Mouse (Mus musculus): ENCODE data around the gene 1700012B09Rik.

The 1700012B09Rik gene

GRCm38 (mm10) chr9:14770803-14771471, at the start of gene 1700012B09Rik:
Gene 1700012B09Rik, minus strand, starts transcription at chr9:14771030.
- no peak for DNase-seq

- DNase-seq: no peak
Measured at GRCm38 (mm10) chr9:14810111-14810510, 39.3 kb upstream of the 1700012B09Rik start.

DNA sequence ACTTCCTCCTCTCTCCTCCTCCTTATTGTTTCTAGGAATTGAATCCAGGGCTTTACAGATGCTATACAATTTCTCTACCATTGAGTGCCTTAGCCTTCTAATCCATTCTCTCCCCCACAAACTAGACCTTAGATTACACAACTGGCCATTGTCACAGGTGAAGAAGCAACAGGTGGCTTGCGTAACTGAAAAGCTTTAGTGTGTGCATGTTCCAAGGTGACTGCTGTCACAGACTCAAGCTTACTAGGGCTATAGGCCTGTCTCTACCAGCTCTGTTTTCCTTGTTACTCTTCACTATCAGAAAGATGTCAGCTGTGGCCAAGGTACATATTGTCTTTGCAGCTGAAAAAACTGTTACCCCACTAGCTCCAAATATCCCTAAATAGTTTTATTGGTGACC, 36.0 kb upstream of the 1700012B09Rik start:
- DNase-seq: no peak

DNA sequence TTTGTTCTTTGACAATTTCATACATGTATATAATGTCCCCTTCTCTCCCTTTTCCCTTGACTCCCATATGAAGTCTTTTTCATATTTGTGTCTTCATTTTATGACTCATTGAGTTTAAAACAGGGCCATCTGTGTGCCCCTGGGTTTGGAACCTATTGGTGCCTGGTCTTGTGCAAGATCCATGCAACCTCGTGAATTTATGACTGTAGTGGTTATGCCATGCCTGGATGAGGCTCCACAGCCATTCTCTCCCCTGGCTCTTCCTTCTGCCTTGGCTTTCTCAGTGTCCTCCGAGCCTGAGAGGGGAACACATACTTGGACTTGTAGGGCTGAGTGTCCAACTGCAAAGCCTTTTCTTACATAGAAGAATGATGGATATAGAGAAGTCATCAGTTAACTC, 34.9 kb upstream of the 1700012B09Rik start:
- no peak for DNase-seq

- DNase-seq: no peak
Measured at GRCm38 (mm10) chr9:14787356-14787755, 16.5 kb upstream of the 1700012B09Rik start.

DNA sequence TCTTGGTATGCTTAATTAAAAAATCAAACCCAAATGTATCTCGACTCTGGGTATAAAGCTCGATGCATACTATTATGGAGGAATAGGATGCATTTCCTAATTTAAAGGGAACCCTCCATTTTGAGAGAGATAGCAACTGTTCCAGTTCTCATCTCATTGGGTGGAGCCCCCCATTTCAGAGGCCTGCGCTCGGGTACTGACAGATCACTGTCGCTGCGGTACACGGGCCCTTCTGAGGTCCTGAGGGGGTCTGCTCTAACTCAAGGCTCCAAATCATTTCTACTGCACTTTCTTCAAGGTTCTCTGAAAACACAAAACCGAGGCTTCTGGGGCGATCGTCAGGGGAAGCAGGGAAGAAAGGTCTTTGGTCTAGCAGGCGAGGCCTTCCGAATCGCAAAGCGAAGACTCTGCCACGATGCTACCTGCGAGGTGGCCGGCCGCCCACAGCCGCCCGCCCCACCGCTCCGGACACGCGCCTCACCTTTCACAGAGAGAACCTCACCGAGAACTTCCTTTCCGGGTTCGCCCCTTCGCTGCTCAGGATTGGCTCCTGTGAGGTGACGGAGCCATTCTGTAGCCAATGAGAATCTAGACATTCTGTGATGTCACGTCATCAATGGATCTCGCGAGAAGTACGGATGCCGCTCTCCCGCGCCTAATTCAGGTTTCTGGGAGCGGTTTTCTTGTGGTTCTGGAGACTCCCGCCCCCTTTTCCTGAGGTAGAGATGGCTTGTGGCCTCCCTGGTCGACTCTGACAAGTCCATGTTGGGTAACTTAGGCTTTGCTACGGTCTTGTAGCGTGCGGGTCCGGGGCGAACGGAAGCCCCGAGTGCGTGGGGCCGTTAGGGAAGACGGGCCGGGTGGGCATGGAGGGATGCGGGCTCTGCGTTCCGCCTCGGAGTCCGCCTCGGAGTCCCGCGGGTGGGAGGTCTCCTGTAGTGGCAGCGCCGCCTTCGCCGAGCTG, 13.5 kb upstream of the 1700012B09Rik start, which contains the start of the genes Mre11a and Ankrd49:
Gene Mre11a (plus strand): TSS at position 616 of the 964 bp plus-strand sequence.
Gene Ankrd49 (minus strand): TSS at position 818 of the 964 bp plus-strand sequence.
- peak; percentile 94 for DNase-seq

DNA sequence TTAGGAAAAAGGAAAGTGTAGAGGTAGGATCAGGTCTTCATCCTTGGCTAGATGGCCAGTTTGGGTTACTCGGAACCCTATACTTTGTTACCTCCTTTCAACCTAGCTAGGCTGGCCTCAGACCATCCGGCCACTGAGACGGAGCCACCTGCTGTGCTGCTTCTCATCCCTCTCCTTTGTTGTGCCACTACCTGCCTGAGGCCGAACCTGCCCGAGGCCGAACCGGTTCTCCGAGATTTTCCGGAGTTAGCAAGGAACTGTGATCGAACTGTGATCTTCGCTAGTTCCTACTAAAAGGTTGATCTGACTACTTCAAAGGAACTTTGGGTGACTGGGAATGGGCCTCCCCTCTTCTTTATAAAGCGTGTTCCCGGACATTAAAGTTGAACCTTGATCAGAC, 7.5 kb upstream of the 1700012B09Rik start:
- DNase-seq: no peak

DNA sequence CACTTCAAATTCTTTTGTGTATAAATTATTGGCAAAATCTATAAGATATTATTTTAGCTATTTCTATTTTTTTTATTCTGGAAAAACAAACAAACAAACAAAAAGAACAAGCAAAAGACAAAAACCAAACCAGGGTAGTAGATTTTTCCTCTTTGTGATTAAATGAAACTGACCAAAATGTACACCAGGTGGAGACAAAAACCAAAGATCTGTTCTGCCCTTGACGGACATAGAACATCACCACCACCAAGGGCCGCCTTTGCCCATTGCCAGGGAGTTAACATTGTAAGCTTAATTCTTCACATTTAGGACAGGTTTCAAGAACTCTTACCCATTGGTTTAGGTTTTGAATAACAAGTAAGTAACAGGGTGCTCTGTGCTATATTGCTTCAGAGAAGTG, 3.0 kb upstream of the 1700012B09Rik start:
- DNase-seq: no peak

DNA sequence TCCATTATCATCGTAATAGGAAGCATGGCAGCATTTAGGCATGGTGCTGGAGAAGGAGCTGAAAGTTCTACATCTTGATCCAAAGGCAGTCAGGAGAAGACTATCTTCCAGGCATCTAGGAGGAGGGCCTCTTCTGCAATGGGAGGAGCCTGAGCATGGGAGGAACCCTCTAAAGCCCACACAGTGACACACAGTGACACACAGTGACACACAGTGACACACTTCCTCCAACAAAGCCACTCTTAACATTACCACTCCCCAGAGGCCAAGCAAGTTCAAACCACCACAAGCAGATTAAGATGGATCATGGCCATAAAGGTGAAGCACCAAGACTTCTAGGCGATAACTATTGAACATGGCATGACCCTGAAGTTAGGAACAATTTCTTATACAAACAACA, 1.2 kb upstream of the 1700012B09Rik start:
- no peak for DNase-seq

GRCm38 (mm10) chr9:14769811-14770210, 1.0 kb downstream of the 1700012B09Rik start:
- no peak for DNase-seq

DNA sequence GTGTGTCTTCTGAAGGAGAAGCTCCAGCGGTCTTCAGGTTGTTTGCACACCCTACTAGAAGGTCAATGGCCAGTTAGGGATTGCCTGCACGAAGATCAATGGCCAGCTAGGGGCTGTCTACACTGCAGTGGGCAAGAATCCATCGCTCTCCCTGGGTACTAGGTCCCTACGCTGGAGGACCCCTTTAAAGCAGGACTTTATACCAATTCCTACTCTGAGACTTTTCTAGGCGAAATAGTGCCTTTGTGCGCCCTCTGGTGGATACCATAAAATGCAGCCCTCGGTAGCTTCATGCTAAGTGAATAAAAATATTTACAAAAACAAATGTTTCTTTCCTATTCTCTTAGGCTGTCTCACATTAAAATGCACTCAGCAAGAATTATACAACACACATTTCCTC, 6.1 kb downstream of the 1700012B09Rik start:
- DNase-seq: no peak

- DNase-seq: no peak
Measured at GRCm38 (mm10) chr9:14759261-14759660, 11.6 kb downstream of the 1700012B09Rik start.

DNA sequence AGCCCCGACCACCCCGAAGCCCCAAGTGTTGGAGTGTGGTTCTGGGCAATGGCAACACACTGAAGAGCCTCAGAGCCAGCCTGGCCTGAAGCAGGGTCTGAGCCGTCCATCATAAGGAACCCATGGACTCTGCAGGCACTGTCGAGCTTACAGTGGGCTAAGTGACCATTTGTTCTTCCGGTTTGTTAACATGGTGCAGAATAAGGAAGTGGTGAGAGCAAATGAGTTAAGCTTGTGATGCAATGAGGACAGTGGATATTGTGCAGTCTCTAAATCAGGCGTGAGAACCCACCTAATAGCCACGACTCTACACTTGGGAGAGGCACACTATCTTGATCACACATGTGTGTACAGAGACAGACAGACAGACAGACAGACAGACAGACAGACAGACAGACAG, 12.2 kb downstream of the 1700012B09Rik start:
- DNase-seq: no peak

DNA sequence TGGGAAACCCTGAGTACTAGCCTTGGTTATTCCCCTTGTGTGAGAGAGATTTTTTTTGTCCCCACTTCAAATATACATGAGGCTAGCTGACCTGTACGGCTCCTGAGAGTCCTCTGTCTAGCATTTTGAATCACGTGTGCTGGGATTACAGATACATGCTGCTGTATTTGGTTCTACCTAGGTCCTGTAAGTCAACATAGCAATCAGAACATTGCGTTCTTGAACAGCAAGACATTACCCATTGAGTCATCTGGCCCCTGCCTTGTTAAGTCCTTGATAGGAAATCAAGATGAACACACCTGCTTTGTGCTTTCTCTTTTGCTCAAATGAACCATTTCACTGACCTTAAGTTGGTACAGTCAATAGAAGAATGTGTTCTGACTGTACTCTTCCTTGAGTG, 16.4 kb downstream of the 1700012B09Rik start:
- DNase-seq: no peak

GRCm38 (mm10) chr9:14753947-14754346, 16.9 kb downstream of the 1700012B09Rik start:
- no peak for DNase-seq

- no peak for DNase-seq
Measured at GRCm38 (mm10) chr9:14752001-14752522, 18.8 kb downstream of the 1700012B09Rik start, which contains the start of gene Fut4. Gene Fut4, minus strand, starts transcription at chr9:14752393.

GRCm38 (mm10) chr9:14751503-14752000, 19.3 kb downstream of the 1700012B09Rik start:
- no peak for DNase-seq

DNA sequence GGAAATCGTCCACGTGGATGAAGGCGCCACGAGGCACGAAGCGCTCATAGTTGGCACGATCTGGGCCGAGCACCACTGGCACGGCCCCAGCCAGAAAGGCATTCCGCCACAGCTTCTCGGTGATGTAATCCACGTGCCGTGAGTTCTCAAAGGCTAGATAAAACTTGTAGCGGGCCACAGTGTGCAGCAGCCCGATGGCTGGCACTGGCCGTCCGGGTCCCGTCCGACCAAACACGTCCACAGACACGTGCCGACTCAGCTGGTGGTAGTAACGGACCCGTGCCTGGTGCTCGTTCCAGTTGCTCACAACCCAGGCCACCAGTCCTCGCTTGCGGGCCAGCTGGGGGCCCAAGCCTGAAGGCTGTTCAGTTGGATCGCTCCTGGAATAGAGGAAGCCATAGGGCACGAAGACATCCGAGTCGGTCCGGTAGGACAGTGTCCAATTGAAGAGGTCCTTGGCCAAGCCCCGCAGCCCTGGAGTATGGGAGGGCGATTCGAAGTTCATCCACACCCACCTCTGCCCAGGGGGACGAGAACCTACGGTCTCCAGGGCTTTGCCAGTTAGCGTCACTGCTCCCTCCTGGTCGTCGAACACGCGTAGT, 19.8 kb downstream of the 1700012B09Rik start:
- no peak for DNase-seq

GRCm38 (mm10) chr9:14740151-14740924, 30.5 kb downstream of the 1700012B09Rik start, which contains the start of gene Piwil4:
Gene Piwil4, minus strand, starts transcription at chr9:14740733.
- DNase-seq: no peak

GRCm38 (mm10) chr9:14739498-14740150, 31.2 kb downstream of the 1700012B09Rik start:
- no peak for DNase-seq

GRCm38 (mm10) chr9:14730941-14731541, 39.8 kb downstream of the 1700012B09Rik start:
- DNase-seq: peak; percentile 9
